Mouse (Mus musculus): ENCODE measurements around the gene Sh3pxd2b. TPM values are rescaled to one million over a fixed set of nuclear protein-coding genes. Genes with fewer than 3 reads are reported as not detected.

The Sh3pxd2b gene
- total RNA-seq, 2 experiments from 2014 or later = 15.1 to 16.8 TPM

DNA sequence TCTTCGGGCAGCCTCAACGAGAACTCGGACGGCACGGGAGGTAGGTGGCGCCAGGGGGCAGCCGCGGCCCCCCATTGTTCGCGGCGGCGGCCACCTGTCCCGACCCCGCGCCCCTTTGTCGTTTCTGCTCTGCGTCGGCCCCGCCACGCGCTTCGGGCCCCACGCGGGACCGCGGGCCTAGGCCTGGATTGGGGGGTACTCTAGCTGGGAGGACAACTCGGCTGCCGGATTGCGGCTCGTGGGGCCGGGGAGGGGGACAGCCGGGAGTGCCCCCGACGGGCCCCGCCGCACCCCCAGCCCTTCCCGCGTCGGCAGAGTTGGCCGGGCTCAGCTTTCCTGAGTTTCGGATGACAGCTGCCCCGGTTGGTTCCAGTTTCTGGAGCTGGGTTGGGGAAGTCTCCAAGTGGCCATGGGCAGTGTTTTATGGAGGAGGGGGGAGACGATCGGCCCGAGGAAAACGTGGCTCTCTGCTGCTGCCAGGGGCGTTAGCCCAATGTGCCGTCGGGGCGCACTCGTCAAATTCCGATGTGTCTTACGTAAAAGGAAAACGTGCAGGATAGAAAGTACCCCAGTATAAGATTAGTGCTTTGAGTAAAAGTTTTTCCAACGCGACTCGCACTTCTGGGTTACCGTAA, 108.0 kb downstream of the Sh3pxd2b start:
- intact Hi-C loops (cut with DNase I; ENCODE audit: low total_unique reads) = loop anchor here (10.0 kb wide), 1 partner anchor 69 kb away; no protein-coding TSS in a partner anchor
- DNase-seq = peak; percentile 63

DNA sequence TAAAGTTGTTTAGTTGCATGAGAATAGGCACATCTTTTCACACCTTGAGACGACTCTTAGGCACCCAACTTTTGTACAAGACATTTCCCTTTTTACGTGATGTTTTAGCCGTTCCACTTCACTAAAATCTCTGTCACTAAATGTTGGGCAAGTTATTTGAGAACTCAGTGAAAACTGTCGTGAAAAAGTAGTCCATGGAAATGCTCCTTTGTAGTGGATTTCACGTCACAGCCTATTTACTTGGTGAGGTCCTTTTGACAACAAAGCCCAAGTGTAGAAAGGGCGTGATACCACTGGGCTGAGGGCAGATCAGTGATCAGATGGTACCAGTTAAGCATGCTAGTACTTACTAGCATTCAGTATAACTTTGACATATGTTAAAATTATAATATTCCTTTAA, 108.7 kb downstream of the Sh3pxd2b start:
- intact Hi-C loops (cut with DNase I; ENCODE audit: low total_unique reads) = loop anchor here (10.0 kb wide), 1 partner anchor 68 kb away; no protein-coding TSS in a partner anchor

GRCm38 (mm10) chr11:32464282-32464681, 116.7 kb downstream of the Sh3pxd2b start:
- no peak for DNase-seq
- intact Hi-C loops (cut with DNase I; ENCODE audit: low total_unique reads) = loop anchor here (5.0 kb wide), 1 partner anchor 33 kb away; no protein-coding TSS in a partner anchor

More for the DNA sequence above, 108.7 kb downstream of the Sh3pxd2b start:
- no peak for DNase-seq

DNA sequence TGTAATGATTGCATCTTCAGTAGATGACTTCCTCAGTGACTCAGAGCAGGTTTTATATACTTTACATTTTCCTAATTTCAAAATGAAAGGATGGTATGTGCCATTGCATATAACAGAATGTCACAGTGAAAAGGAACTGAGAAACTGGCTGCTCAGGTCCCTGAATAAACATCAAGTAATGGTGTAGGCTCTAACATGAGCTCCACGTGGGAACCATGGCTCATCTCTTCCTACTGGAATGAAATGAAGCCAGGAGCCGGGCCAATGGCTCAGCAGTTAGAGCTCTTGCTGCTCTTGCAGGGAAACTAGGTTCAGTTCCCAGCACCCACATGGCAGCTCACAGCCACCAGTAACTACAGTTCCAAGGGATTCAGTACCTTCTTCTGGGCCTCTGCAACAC, 124.3 kb downstream of the Sh3pxd2b start:
- intact Hi-C loops (cut with DNase I; ENCODE audit: low total_unique reads) = no loop called here
- no peak for DNase-seq

DNA sequence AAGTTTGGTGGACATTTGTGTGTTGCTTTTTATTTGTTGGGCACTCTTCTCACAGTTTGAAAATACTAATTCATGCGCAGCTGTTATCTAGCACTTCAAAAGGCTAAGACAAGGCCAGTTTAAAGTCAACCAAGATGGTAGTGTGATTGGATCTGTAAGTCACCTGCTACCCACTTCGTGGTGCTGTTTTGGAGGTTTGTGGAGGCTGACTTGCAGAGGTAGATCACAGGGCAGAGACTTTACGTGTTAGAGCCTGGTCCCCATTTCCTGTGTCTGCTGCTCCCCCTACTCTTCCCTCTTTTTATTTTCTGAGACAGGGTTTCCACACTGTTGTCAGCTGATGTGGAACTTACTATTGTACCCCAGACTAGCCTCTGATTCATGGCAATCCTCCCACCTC, 127.1 kb downstream of the Sh3pxd2b start:
- DNase-seq = no peak
- intact Hi-C loops (cut with DNase I; ENCODE audit: low total_unique reads) = no loop called here

DNA sequence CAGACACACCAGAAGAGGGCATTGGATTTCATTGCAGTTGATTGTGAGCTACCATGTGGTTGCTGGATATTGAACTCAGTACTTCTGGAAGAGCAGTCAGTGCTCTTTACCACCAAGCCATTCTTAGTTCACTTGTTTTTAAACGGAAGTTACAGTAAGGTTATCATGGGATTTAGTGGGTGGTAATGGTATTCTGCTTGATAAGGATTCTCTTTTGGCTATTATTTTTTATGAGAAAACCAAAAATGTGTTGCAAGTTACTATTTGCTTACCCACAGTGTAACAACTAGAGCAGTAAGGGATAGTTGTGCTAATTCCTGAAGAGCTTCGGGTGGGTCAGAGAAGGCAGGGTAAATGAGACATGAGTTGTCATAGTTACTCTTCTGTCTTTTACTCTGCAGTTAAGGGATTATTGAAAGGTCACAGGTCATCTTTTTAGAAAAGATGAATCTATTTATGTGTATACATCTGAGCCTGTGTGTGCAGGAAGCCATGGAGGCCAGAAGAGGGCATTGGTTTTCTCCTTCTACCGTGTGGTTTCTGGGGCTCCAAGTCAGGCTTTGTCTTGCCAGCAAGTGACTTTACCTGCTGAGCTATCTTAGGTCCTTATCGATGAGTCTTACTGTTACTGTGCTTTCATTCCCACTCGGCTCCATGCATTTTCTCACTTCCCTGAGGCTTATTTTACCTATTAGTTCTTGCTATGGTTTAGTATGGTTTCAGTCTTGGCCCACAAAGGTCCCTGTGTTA, 128.0 kb downstream of the Sh3pxd2b start:
- DNase-seq = no peak
- intact Hi-C loops (cut with DNase I; ENCODE audit: low total_unique reads) = no loop called here

Other genes starting within 250 kb of the Sh3pxd2b start
- gene Il9r, start 147.5 kb upstream of the Sh3pxd2b start, total RNA-seq (2021) = under 1 TPM in 1 of 2 experiments, not detected in 1; 0.31 TPM
- 1 to 10 TPM; 8.6 to 8.9 TPM for gene Snrnp25, start 142.4 kb upstream of the Sh3pxd2b start, total RNA-seq (2021)
- gene Rhbdf1, start 125.5 kb upstream of the Sh3pxd2b start, total RNA-seq (2021) = 10 to 100 TPM; 18.4 to 24.4 TPM
- 1 to 10 TPM; 7.9 to 9.6 TPM for gene Mpg, start 121.3 kb upstream of the Sh3pxd2b start, total RNA-seq (2021)
- gene Nprl3, start 80.1 kb upstream of the Sh3pxd2b start, total RNA-seq (2021) = 10 to 100 TPM; 17.8 to 19.2 TPM
- not detected for gene Hba-x, start 71.4 kb upstream of the Sh3pxd2b start, total RNA-seq (2021)
- 1,000 to 10,000 TPM; 1,024 TPM for gene Hba-a1, start 64.3 kb upstream of the Sh3pxd2b start, total RNA-seq (2021)
- under 1 TPM in 1 of 2 experiments, not detected in 1; 0.41 TPM for gene Hbq1b, start 60.9 kb upstream of the Sh3pxd2b start, total RNA-seq (2021)
- gene Hba-a2, start 51.3 kb upstream of the Sh3pxd2b start, total RNA-seq (2021) = 100 to 1,000 TPM; 795 to 814 TPM
- gene Hbq1a, start 47.8 kb upstream of the Sh3pxd2b start, total RNA-seq (2021) = not detected
- 10 to 100 TPM; 18.9 to 21.4 TPM for gene Ubtd2, start 107.5 kb downstream of the Sh3pxd2b start, total RNA-seq (2021)
- gene Efcab9, start 184.3 kb downstream of the Sh3pxd2b start, total RNA-seq (2021) = under 1 TPM; 0.47 to 0.70 TPM
- 1 to 10 TPM; 4.9 to 6.9 TPM for gene Stk10, start 185.5 kb downstream of the Sh3pxd2b start, total RNA-seq (2021)

Measured in gastrocnemius, postnatal 14 days (tissue).